Mouse (Mus musculus) intestine, embryonic 14.5 days (tissue): Measurements from ENCODE around the gene Oit1. TPM values are rescaled to one million over a fixed set of nuclear protein-coding genes. Genes with fewer than 3 reads are reported as not detected.

Experiments
- ATAC-seq: fragments of 200-750 bp; cut with Nextera tagmentation; replicated peaks from 2 replicates; pipeline ENCODE4 v1.8.0; 2017; ENCODE audit warnings: low read depth, moderate number of reproducible peaks, moderate TSS enrichment, moderate library complexity; ENCODE audit not compliant: low FRiP score, low TSS enrichment
- DNase-seq: peaks from one replicate; pipeline ENCODE4 v3.0.0-alpha.2; 2018; ENCODE audit warnings: low spot score
- H3K27ac ChIP-seq: fragments of 300-500 bp; sonication (generic); 2 replicates; pipeline ENCODE4 v1.5.1; 2014; ENCODE audit warnings: low read depth, mild to moderate bottlenecking, control low read depth
- H3K27me3 ChIP-seq: fragments of 300-500 bp; sonication (generic); replicated peaks from 2 replicates; pipeline ENCODE4 v1.6.1; 2014; ENCODE audit warnings: low read length, control low read depth; ENCODE audit not compliant: control insufficient read depth, insufficient read depth
- H3K36me3 ChIP-seq: fragments of 300-500 bp; sonication (generic); 2 replicates; pipeline ENCODE4 v1.6.1; 2014; ENCODE audit warnings: low read length, control low read depth; ENCODE audit not compliant: control insufficient read depth, insufficient read depth
- H3K4me1 ChIP-seq: fragments of 300-500 bp; sonication (generic); replicated peaks from 2 replicates; pipeline ENCODE4 v1.6.1; 2014; ENCODE audit warnings: low read length, control low read depth, mixed read lengths; ENCODE audit not compliant: control insufficient read depth, insufficient read depth
- H3K4me2 ChIP-seq: fragments of 300-500 bp; sonication (generic); 2 replicates; pipeline ENCODE4 v1.6.1; 2014; ENCODE audit warnings: low read length
- H3K4me3 ChIP-seq: fragments of 300-500 bp; sonication (generic); 2 replicates; pipeline ENCODE4 v1.5.1; 2014; ENCODE audit warnings: low read depth, low read length, control low read depth, mixed read lengths
- H3K9ac ChIP-seq: fragments of 300-500 bp; sonication (generic); 2 replicates; pipeline ENCODE4 v1.6.1; 2014; ENCODE audit warnings: mild to moderate bottlenecking, low read length
- H3K9me3 ChIP-seq: fragments of 300-500 bp; sonication (generic); 2 replicates; pipeline ENCODE4 v1.6.1; 2016; ENCODE audit warnings: low read length, control low read depth; ENCODE audit not compliant: control insufficient read depth
- WGBS: fragments of 180-500 bp; shearing (Covaris S2); extraction: QIAGEN DNeasy Blood & Tissue Kit; methylation state at CpG from one replicate; pipeline ENCODE4 v1.1.7; 2014; 5-methylcytosine and 5-hydroxymethylcytosine counted together
- polyA plus RNA-seq: library from polyadenylated mRNA; unstranded; fragments of >200 nt; fragmentation: Nextera tagmentation; extraction: Ambion mirVana; gene quantifications from 2 replicates; pipeline ENCODE4 v1.2.1, GENCODE M21; 2014

The Oit1 gene
- polyA plus RNA-seq: 1.9 and 2.1 TPM in 2 replicates

DNA sequence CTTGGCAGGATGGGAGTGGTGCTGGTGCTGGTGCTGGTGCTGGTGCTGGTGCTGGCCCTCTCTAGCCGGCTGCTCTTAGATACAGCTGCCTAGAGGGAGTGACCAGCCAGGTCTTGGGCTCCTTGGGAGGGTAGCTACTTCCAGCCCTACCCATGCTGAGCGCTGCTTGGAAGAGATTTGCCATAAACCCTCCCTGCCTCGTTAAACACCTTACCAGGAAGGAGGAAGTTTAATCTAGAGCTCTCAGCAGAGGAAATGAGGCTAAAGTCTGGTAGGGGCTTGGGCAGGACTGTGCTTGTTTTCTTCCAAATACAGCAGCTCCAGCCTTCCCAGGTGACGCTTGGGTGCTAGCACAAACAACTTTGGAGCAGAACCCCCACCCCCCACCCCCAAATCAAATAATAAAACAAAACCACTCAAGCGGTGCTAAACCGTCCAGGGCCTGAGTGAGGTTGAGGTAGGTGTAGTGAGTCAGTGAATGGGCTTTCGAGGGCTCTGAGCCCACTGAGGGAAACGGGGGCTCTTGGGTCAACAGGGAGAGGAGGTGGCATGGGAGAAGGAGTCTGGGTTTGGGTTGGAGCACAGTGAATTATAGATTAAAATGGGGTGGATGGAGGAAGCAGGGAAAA lies at the start of gene Oit1:
TSS of gene Oit1 (minus strand) at position 70 of the 629 bp plus-strand sequence.
- H3K9ac ChIP-seq: no peak within 1 kb of the TSS
- H3K4me3 ChIP-seq: no peak within 1 kb of the TSS
- H3K4me1 ChIP-seq: no peaks in the 10 kb centered on the region
- no peaks in the 10 kb centered on the region for H3K27me3 ChIP-seq
- H3K9me3 ChIP-seq: no peaks in the 10 kb centered on the region
- no peak within 1 kb of the TSS for H3K4me2 ChIP-seq
- DNase-seq (no peak), ATAC-seq (peak; percentile 82)
- WGBS: 65% methylated on average over 8 of the region's 8 CpGs
- H3K27ac ChIP-seq: no peak within 1 kb of the TSS
- no peaks in the 10 kb centered on the region for H3K36me3 ChIP-seq

DNA sequence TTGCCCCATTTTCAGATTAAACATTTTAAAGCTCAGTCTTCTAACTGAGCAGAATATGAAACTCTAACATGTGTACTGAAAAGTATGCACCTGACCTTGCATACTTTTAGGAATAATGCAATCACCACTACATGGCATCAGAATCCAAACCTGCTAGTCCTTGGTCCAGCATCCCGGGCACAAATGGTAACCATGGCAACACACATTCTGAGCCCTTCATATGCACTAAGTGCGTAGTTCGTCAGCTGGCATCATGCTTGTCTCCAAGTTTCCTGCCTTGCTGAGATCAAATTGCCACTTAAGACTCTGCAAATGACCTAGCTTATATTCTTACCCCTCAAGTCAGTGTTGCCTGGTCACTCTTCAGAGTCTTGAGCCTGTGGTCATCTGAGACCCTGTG lies 44.3 kb upstream of the Oit1 start:
- no peak for DNase-seq
- Histone ChIP-seq H3K4me1 (no peaks in the 10 kb centered on the region), H3K9ac (no peak overlapping the region), H3K4me2 (no peak overlapping the region), H3K9me3 (no peaks in the 10 kb centered on the region), H3K4me3 (no peak overlapping the region), H3K36me3 (no peaks in the 10 kb centered on the region), H3K27me3 (no peaks in the 10 kb centered on the region), H3K27ac (no peak overlapping the region)
- 78% methylated on average over 3 of the region's 3 CpGs for WGBS
- no peak for ATAC-seq

DNA sequence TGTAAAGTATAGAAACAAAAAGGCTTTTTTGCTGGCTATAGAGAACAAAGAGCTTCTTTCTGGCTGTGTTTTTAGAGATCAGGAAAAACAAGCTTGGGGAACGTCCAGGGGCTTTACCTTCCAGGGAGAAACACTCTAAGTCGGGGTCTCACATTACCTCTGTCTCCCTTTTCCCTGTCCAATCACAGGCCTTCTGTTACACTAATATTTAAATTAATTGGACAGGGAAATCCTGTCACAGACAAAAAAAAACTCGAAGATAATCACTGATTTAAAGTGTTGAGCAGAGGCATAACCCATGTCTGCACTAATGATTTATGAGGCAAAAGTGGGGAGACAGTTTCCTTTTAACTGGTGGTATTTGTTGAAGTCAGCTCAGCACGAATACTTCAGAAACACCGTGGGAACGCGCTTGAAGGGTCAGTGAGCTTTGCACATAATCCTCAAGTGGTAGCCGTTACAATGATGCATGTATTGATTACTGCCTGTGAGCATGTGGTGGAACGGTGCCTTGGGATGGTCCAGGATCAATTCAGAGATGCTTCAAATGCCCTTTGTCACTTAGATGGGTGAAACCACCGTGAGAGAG lies 42.7 kb upstream of the Oit1 start:
- ATAC-seq (no peak), DNase-seq (no peak)
- Histone ChIP-seq H3K27ac (no peak overlapping the region), H3K4me3 (no peak overlapping the region), H3K36me3 (no peaks in the 10 kb centered on the region), H3K9ac (no peak overlapping the region), H3K4me2 (peak overlapping the region; percentile 24), H3K27me3 (no peaks in the 10 kb centered on the region), H3K9me3 (no peaks in the 10 kb centered on the region), H3K4me1 (no peaks in the 10 kb centered on the region)
- 16% methylated on average over 10 of the region's 10 CpGs for WGBS

DNA sequence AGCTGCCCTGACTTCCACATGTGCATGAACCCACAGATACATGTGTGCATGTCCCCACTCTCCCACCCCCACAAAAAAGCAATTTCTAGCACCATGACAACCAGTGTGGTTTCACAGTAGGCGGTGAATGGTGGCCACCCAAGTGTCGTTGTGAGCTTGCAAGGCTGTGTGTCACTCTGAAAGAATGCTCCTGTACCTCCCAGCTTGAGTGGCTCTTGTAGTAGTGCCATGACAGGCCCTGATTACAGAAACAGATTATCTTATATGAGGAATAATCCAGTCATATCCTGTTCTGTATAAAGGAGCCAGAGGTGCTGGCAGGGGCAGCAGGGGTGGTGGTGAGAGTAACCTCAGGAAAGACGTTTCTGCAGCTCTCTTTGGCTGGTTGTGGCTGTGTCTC lies 40.1 kb upstream of the Oit1 start:
- Histone ChIP-seq H3K4me1 (no peaks in the 10 kb centered on the region), H3K9me3 (no peaks in the 10 kb centered on the region), H3K9ac (no peak overlapping the region), H3K27me3 (no peaks in the 10 kb centered on the region), H3K4me3 (no peak overlapping the region), H3K27ac (no peak overlapping the region), H3K4me2 (no peak overlapping the region), H3K36me3 (no peaks in the 10 kb centered on the region)
- no peak for ATAC-seq
- DNase-seq: no peak
- 65% methylated on average over 3 of the region's 3 CpGs for WGBS

DNA sequence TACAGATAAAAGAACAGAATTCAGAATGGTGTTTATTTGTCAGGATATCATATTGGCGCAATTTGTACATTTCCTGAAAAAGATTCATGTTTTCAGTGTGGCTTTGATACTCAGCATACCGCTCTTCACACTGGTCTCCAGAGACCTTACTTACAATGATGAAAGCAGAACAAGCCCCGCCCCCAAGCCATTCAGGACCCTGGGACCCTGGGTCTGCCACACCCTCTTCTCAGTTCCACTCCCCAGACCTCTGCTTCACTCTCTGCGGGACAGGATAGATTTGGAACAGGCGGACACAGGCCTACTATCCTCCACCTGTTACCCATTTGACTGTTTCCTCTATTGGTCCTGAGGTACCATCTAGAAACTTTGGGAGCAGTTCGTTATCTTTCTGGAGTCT lies 27.4 kb upstream of the Oit1 start:
- Histone ChIP-seq H3K4me2 (no peak overlapping the region), H3K9ac (no peak overlapping the region), H3K36me3 (no peaks in the 10 kb centered on the region), H3K4me1 (no peaks in the 10 kb centered on the region), H3K4me3 (no peak overlapping the region), H3K27me3 (no peaks in the 10 kb centered on the region), H3K9me3 (no peaks in the 10 kb centered on the region), H3K27ac (no peak overlapping the region)
- DNase-seq: no peak
- 74% methylated on average over 6 of the region's 6 CpGs for WGBS
- ATAC-seq: no peak

DNA sequence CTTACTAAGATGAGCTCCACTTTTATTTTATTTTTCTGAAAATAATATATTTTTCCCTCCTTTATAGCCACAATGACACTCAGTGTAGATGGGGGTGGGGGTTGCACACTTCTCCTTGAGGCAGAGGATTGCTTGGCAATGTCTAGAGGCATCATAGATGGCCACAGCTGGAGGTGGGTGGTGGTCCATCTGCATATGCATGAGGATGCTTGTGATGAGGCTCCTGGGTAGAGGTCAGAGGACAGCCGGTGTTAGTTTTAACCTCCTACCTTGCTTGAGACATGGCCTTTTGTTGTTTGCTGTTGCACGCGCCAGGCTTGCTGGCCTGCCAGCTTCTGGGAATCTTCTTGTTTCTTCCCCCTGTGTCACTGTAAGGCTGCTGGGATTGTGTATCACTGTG lies 24.8 kb upstream of the Oit1 start:
- no peak overlapping the region for H3K4me2 ChIP-seq
- no peaks in the 10 kb centered on the region for H3K4me1 ChIP-seq
- WGBS: 85% methylated on average over 3 of the region's 3 CpGs
- no peak overlapping the region for H3K9ac ChIP-seq
- no peak overlapping the region for H3K4me3 ChIP-seq
- H3K27me3 ChIP-seq: no peaks in the 10 kb centered on the region
- no peaks in the 10 kb centered on the region for H3K36me3 ChIP-seq
- H3K27ac ChIP-seq: no peak overlapping the region
- H3K9me3 ChIP-seq: no peaks in the 10 kb centered on the region
- ATAC-seq (no peak), DNase-seq (no peak)

DNA sequence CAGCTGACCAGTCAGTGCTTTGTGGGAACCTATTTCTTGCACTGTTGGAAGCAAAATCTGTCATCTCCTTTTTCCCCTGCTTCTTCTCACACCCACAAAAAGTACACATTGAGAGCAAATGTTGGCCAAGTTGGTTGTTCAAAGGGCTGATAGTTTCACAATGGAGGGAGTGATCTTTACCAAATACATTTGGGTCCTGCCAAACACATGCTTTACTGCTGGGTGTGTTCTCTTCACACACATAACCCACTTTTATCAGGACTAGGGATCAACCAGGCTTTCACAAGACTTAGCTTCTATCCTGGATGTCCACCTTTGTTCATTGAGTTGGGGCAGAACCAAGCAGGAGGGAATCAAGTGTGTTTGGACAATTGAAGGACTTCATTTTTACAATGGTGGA lies 20.0 kb upstream of the Oit1 start:
- no peaks in the 10 kb centered on the region for H3K9me3 ChIP-seq
- no peaks in the 10 kb centered on the region for H3K36me3 ChIP-seq
- no peak overlapping the region for H3K4me3 ChIP-seq
- ATAC-seq (no peak), DNase-seq (no peak)
- no peak overlapping the region for H3K9ac ChIP-seq
- no peak overlapping the region for H3K27ac ChIP-seq
- H3K4me2 ChIP-seq: no peak overlapping the region
- no peaks in the 10 kb centered on the region for H3K27me3 ChIP-seq
- no peaks in the 10 kb centered on the region for H3K4me1 ChIP-seq

DNA sequence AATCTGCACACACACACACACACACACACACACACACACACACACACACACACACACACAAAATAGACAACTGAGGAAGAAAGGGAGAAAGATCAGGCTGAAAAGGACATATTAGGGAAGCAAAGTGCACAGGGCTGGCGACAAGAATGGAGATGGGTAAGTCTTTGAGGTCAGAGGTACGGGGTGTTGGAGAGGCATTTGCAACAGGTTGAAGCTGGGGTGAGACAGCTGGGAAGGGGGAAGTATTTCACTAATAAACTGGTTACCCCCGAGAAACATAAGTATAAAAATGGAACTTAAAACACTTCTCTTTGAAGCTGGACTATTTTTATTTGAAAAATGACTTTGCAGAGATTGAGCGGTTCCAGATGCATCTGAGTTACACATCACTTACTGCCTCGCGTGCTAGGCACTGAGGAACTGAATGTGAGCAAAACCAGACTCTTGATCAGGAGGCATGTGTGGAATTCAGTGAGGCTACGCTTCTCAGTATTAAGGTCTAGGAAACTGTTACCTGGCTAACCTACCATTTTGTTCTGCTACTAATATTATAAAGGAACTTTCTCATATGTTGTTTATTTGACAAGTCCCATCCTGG lies 17.2 kb upstream of the Oit1 start:
- no peak overlapping the region for H3K9ac ChIP-seq
- WGBS: 39% methylated on average over 7 of the region's 7 CpGs
- H3K4me3 ChIP-seq: no peak overlapping the region
- DNase-seq (no peak), ATAC-seq (no peak)
- H3K9me3 ChIP-seq: no peaks in the 10 kb centered on the region
- no peaks in the 10 kb centered on the region for H3K4me1 ChIP-seq
- no peaks in the 10 kb centered on the region for H3K36me3 ChIP-seq
- H3K27ac ChIP-seq: no peak overlapping the region
- H3K4me2 ChIP-seq: no peak overlapping the region
- no peaks in the 10 kb centered on the region for H3K27me3 ChIP-seq
